Mouse (Mus musculus) liver, embryonic 15.5 days (tissue): ENCODE data around the gene Tcf7l2. TPM values are rescaled to one million over a fixed set of nuclear protein-coding genes. Genes with fewer than 3 reads are reported as not detected.

Source experiments
- ATAC-seq: fragments of 200-750 bp; cut with Nextera tagmentation; 2 replicates; pipeline ENCODE4 v1.8.0; 2017; ENCODE audit warnings: moderate number of reproducible peaks, mild to moderate bottlenecking, moderate library complexity; ENCODE audit not compliant: insufficient read depth
- H3K27ac ChIP-seq: fragments of 300-500 bp; sonication (generic); replicated peaks from 2 replicates; pipeline ENCODE4 v1.5.1; 2015; ENCODE audit warnings: mild to moderate bottlenecking, inconsistent platforms
- H3K27me3 ChIP-seq: fragments of 300-500 bp; sonication (generic); 2 replicates; pipeline ENCODE4 v1.6.1; 2015; ENCODE audit warnings: mild to moderate bottlenecking, inconsistent platforms
- H3K36me3 ChIP-seq: fragments of 300-500 bp; sonication (generic); replicated peaks from 2 replicates; pipeline ENCODE4 v1.6.1; 2015; ENCODE audit warnings: moderate library complexity, mild to moderate bottlenecking, inconsistent platforms
- H3K4me1 ChIP-seq: fragments of 300-500 bp; sonication (generic); replicated peaks from 2 replicates; pipeline ENCODE4 v1.6.1; 2015; ENCODE audit warnings: inconsistent platforms
- H3K4me2 ChIP-seq: fragments of 300-500 bp; sonication (generic); 2 replicates; pipeline ENCODE4 v1.6.1; 2015; ENCODE audit warnings: moderate library complexity, mild to moderate bottlenecking, inconsistent platforms
- H3K4me3 ChIP-seq: fragments of 300-500 bp; sonication (generic); replicated peaks from 2 replicates; pipeline ENCODE4 v1.5.1; 2015; ENCODE audit warnings: mild to moderate bottlenecking, inconsistent platforms
- H3K9ac ChIP-seq: fragments of 300-500 bp; sonication (generic); 2 replicates; pipeline ENCODE4 v1.6.1; 2015; ENCODE audit warnings: moderate library complexity, mild to moderate bottlenecking, inconsistent platforms
- H3K9me3 ChIP-seq: fragments of 300-500 bp; sonication (generic); replicated peaks from 2 replicates; pipeline ENCODE4 v1.6.1; 2016; ENCODE audit warnings: inconsistent platforms
- WGBS: fragments of 180-500 bp; shearing (Covaris S2); methylation state at CpG from one replicate; pipeline ENCODE4 v1.1.7; 2015; ENCODE audit warnings: mixed read lengths; ENCODE audit not compliant: insufficient replicate concordance; 5-methylcytosine and 5-hydroxymethylcytosine counted together
- polyA plus RNA-seq: library from polyadenylated mRNA; unstranded; fragments of >200 nt; fragmentation: Nextera tagmentation; extraction: Ambion mirVana; gene quantifications from 2 replicates; pipeline ENCODE4 v1.2.1, GENCODE M21; 2015

Tcf7l2 gene
- polyA plus RNA-seq, 1 experiment from 2014 or later, result 19.3 TPM

DNA sequence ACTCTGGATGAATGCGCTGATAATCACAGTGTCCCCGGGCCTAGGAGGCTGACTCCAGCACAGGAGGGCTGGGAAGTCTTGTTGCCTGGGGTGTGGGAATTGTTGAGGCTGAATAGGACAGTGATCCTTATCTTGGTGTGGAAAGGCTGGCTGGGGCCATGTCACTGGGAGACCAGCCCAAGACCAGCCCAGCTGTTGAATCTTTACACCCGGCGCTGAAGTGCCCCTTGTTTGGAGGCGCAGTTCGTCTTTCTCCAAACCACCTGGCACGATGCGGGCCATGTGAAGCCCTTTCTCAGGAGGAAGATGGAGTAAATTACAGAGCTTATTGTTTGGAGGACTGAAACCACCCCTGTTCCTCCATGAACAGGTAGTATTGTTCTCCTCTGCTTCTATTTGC lies 15.1 kb downstream of the Tcf7l2 start:
- H3K36me3 ChIP-seq, result no peaks in the 10 kb centered on the region
- H3K27ac ChIP-seq, result no peak overlapping the region
- ATAC-seq, result no peak
- no peaks in the 10 kb centered on the region for H3K9me3 ChIP-seq
- 61% methylated on average over 8 of the region's 8 CpGs for WGBS
- H3K4me2 ChIP-seq, result no peak overlapping the region
- no peaks in the 10 kb centered on the region; the same call in 1 of the 2 replicates for H3K27me3 ChIP-seq
- H3K4me3 ChIP-seq, result no peak overlapping the region
- H3K4me1 ChIP-seq, result peaks cover 14% of the 10 kb centered on the region
- H3K9ac ChIP-seq, result no peak overlapping the region

DNA sequence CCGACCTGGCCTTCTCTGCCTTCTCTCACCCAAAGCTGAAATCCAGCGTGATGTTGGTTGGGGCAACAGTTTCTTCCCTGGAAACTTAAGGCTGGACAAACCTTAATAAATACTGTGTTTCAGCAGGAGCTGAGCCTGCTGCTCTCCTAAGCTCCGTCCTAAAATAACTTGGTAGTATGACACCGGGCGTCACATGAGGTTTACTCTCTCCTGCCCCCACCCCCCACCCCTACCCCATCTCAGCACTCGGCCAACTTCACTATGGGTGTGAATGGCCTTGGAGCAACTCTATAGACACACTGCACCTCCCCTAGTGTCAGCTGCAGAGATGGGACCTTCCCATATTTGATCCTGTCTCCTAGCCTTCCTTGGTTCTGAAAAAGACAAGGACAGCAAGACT lies 15.8 kb downstream of the Tcf7l2 start:
- Histone ChIP-seq H3K27me3 (no peaks in the 10 kb centered on the region; the same call in 1 of the 2 replicates), H3K9me3 (no peaks in the 10 kb centered on the region), H3K4me3 (no peak overlapping the region), H3K4me2 (no peak overlapping the region), H3K4me1 (peaks cover 14% of the 10 kb centered on the region), H3K9ac (no peak overlapping the region), H3K27ac (no peak overlapping the region), H3K36me3 (no peaks in the 10 kb centered on the region)
- ATAC-seq, result no peak
- 68% methylated on average over 6 of the region's 6 CpGs for WGBS

DNA sequence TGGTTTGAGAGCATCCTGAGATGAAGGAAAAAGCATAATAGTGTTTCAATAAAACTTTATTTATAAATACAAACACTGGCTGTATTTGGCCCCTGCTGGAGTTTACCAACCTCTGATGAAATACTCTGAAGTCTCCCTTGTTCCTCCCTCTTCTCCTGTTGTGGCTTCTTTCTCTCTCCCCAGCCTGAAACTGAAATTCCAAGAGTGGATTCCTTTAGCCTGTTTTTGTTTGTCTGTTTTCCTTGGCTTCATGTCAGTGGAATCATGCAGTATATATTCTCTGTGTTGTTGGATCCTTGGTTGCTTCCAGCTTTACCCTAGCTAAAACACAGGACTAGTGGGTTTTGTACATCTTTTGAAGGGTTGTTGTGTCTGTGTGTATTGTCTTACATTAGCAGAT lies 16.5 kb downstream of the Tcf7l2 start:
- Histone ChIP-seq H3K27ac (no peak overlapping the region), H3K9me3 (no peaks in the 10 kb centered on the region), H3K4me3 (no peak overlapping the region), H3K9ac (no peak overlapping the region), H3K4me1 (peaks cover 14% of the 10 kb centered on the region), H3K27me3 (no peaks in the 10 kb centered on the region; the same call in 1 of the 2 replicates), H3K36me3 (no peaks in the 10 kb centered on the region), H3K4me2 (no peak overlapping the region)
- no peak for ATAC-seq

- Histone ChIP-seq H3K27me3 (no peaks in the 10 kb centered on the region; the same call in none of the 2 replicates), H3K27ac (no peak overlapping the region), H3K4me1 (peaks cover 14% of the 10 kb centered on the region), H3K9ac (no peak overlapping the region), H3K4me3 (no peak overlapping the region), H3K4me2 (no peak overlapping the region), H3K9me3 (no peaks in the 10 kb centered on the region), H3K36me3 (no peaks in the 10 kb centered on the region)
- WGBS, result 73% methylated on average over 9 of the region's 9 CpGs
- no peak for ATAC-seq
These were observed 17.4 kb downstream of the Tcf7l2 start for GRCm38 (mm10) chr19:55759006-55759405.

DNA sequence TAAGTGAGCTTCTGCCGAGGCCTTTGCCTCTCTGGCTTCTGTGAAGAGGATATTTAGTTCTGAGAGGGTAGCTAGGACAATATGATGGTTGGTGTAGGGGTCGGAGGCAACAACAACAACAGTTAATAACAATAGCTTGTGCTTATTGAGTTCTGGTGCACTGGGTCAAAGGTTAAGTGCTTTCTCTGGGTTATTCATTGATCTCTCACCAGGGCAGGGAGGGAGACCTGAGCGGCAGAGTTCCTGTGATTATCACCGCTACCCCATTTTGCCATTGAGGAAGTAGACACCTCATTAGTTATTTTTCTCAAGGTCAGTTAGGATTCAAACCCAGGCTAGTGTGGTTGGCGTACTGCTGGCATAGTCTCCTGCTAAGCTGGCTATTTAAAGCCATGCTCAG lies 19.5 kb downstream of the Tcf7l2 start:
- H3K9ac ChIP-seq, result no peak overlapping the region
- no peaks in the 10 kb centered on the region for H3K36me3 ChIP-seq
- H3K27ac ChIP-seq, result no peak overlapping the region
- no peak overlapping the region for H3K4me3 ChIP-seq
- H3K4me2 ChIP-seq, result no peak overlapping the region
- 52% methylated on average over 5 of the region's 5 CpGs for WGBS
- no peaks in the 10 kb centered on the region for H3K9me3 ChIP-seq
- no peak for ATAC-seq
- peaks cover 11% of the 10 kb centered on the region; the same call in 1 of the 2 replicates for H3K4me1 ChIP-seq
- H3K27me3 ChIP-seq, result no peaks in the 10 kb centered on the region; the same call in 1 of the 2 replicates

DNA sequence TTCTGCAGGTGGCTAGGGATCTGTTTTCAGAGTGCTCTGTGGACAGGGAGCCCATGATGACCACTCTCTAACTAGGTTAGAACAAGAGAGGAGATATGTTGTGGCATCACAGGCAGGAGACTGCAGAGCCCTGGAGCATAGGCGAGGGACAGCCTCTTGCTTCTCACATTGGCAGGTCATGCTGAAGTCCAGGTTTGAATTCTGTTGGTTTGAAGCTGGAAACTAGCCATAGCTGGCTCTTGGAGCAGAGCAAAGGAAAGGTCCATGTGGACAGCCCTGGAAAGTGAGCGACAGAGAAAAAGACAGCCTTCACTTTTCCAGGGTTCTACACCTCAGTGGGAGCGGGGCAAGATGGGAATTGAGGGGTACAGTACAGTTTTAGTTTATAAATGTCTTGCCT lies 20.6 kb downstream of the Tcf7l2 start:
- H3K4me1 ChIP-seq, result peaks cover 7% of the 10 kb centered on the region; the same call in 1 of the 2 replicates
- no peaks in the 10 kb centered on the region for H3K9me3 ChIP-seq
- no peak overlapping the region for H3K4me2 ChIP-seq
- H3K9ac ChIP-seq, result no peak overlapping the region
- ATAC-seq, result no peak
- H3K36me3 ChIP-seq, result no peaks in the 10 kb centered on the region
- H3K27me3 ChIP-seq, result peaks cover 6% of the 10 kb centered on the region; the same call in 1 of the 2 replicates
- 53% methylated on average over 3 of the region's 3 CpGs for WGBS
- no peak overlapping the region for H3K4me3 ChIP-seq
- no peak overlapping the region for H3K27ac ChIP-seq

DNA sequence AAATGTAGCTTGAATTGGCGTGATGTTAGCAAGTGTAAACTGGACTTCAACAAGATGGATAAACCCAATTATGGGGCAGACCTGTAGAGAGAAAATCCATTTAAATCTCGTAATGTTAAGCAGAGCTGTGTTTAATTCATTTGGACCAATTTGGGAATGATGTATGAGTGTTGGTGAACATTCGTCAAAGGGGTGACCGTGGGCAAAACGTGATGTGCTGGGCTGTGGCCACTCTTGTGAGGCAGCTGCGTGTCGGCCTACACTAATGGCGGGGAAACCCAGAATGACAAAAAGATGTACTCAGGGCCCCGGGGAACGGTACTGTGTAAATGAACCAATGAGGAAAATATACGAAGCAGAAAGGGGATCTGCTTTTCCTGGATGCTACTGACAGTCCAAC lies 24.2 kb downstream of the Tcf7l2 start:
- H3K36me3 ChIP-seq, result no peaks in the 10 kb centered on the region
- no peak overlapping the region for H3K9ac ChIP-seq
- ATAC-seq, result no peak
- no peak overlapping the region for H3K4me2 ChIP-seq
- H3K27ac ChIP-seq, result no peak overlapping the region
- no peaks in the 10 kb centered on the region for H3K9me3 ChIP-seq
- no peak overlapping the region for H3K4me3 ChIP-seq
- H3K27me3 ChIP-seq, result peaks cover 24% of the 10 kb centered on the region
- peaks cover 12% of the 10 kb centered on the region; the same call in 1 of the 2 replicates for H3K4me1 ChIP-seq
- whole genome bisulfite sequencing, result 75% methylated on average over 11 of the region's 11 CpGs

DNA sequence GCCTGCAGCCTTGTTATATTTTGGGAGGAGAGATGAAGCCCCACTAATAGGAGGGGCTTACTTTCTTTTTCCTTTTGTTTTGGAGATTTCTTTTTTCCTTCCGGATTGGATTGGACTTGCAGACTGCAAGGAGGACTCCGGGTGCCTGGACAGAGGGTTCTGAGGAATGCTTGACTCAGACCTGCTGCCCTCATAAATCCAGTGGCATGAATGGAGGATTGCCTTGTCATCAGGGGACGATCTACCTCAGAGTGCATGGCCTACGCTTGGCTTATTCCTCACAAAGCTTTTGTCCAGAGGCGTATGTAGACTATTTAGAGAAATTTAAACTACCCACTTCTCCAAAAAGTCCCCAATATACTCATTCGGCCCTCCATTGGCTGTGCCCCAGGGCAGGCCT lies 25.5 kb downstream of the Tcf7l2 start:
- no peak for ATAC-seq
- Histone ChIP-seq H3K27ac (no peak overlapping the region), H3K4me1 (peaks cover 6% of the 10 kb centered on the region; the same call in 1 of the 2 replicates), H3K4me3 (no peak overlapping the region), H3K36me3 (no peaks in the 10 kb centered on the region), H3K27me3 (peaks cover 24% of the 10 kb centered on the region), H3K9me3 (no peaks in the 10 kb centered on the region), H3K9ac (no peak overlapping the region), H3K4me2 (no peak overlapping the region)
- WGBS, result 50% methylated on average over 6 of the region's 6 CpGs

DNA sequence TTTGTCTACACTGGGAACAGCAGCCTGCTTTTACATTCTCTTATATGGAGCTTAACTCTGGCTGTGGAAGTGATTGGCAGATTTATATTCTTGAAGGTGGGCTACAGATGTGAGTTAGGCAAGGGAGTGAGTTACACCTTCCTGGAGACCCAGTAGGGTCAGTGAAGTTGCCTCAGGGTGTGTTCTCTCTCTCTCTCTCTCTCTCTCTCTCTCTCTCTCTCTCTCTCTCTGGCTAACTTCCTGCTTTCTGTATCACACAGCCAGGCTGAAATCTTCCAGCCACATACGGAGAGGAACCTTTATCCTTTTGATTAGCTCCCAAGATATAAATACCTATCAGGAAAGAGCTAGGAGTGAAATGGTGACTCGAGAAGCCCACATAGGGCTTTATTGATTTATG lies 26.0 kb downstream of the Tcf7l2 start:
- no peaks in the 10 kb centered on the region for H3K9me3 ChIP-seq
- no peak for ATAC-seq
- peaks cover 6% of the 10 kb centered on the region; the same call in 1 of the 2 replicates for H3K4me1 ChIP-seq
- peaks cover 24% of the 10 kb centered on the region for H3K27me3 ChIP-seq
- no peaks in the 10 kb centered on the region for H3K36me3 ChIP-seq
- H3K9ac ChIP-seq, result no peak overlapping the region
- H3K4me2 ChIP-seq, result no peak overlapping the region
- WGBS, result 21% methylated on average over 2 of the region's 2 CpGs
- no peak overlapping the region for H3K4me3 ChIP-seq
- no peak overlapping the region for H3K27ac ChIP-seq

DNA sequence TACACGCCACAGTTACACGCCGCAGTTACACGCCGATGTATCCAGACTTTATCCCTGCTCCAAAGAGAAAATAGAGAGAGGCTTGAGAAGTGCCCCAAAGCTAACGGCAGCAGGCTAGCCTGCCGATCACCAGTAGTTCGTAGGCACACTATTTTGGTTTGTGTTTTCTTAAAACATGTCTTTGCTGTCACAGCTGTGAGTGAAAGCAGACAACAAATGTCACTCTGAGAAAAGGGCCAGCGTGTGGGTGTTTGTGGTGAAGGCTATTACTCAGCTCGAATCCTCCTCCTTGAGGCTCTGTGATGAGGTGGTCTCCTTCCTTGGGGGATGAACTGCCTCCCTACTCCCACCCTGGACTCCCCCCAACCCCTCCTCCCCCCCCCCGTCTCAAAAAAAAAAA lies 26.6 kb downstream of the Tcf7l2 start:
- Histone ChIP-seq H3K4me1 (peaks cover 6% of the 10 kb centered on the region; the same call in 1 of the 2 replicates), H3K4me2 (no peak overlapping the region), H3K27me3 (peaks cover 31% of the 10 kb centered on the region), H3K9me3 (no peaks in the 10 kb centered on the region), H3K4me3 (no peak overlapping the region), H3K27ac (no peak overlapping the region), H3K36me3 (no peaks in the 10 kb centered on the region), H3K9ac (no peak overlapping the region)
- ATAC-seq, result no peak
- 48% methylated on average over 11 of the region's 11 CpGs for WGBS

- H3K4me1 ChIP-seq, result peaks cover 6% of the 10 kb centered on the region; the same call in 1 of the 2 replicates
- no peak overlapping the region; the same call in 1 of the 2 replicates for H3K27ac ChIP-seq
- H3K27me3 ChIP-seq, result peaks cover 37% of the 10 kb centered on the region
- no peak overlapping the region for H3K4me3 ChIP-seq
- no peaks in the 10 kb centered on the region for H3K9me3 ChIP-seq
- H3K9ac ChIP-seq, result no peak overlapping the region
- no peaks in the 10 kb centered on the region for H3K36me3 ChIP-seq
- ATAC-seq, result no peak
- H3K4me2 ChIP-seq, result no peak overlapping the region
- 14% methylated on average over 11 of the region's 11 CpGs for WGBS
These were observed 27.3 kb downstream of the Tcf7l2 start for GRCm38 (mm10) chr19:55768889-55769288.

- H3K9ac ChIP-seq, result no peak overlapping the region
- H3K4me2 ChIP-seq, result no peak overlapping the region
- H3K27me3 ChIP-seq, result peaks cover 16% of the 10 kb centered on the region
- 37% methylated on average over 4 of the region's 4 CpGs for WGBS
- no peak overlapping the region for H3K27ac ChIP-seq
- no peaks in the 10 kb centered on the region for H3K36me3 ChIP-seq
- no peak overlapping the region for H3K4me3 ChIP-seq
- H3K4me1 ChIP-seq, result no peaks in the 10 kb centered on the region
- H3K9me3 ChIP-seq, result no peaks in the 10 kb centered on the region
- ATAC-seq, result no peak
These were observed 32.7 kb downstream of the Tcf7l2 start for GRCm38 (mm10) chr19:55774334-55774733.
